Mouse (Mus musculus): Measurements from ENCODE around the gene Rprd1b.

Gene Rprd1b

GRCm38 (mm10) chr2:158121645-158122326, 93.5 kb downstream of the Rprd1b start:
- no peak for DNase-seq (ENCODE audit: low spot score in 2 of 2)

- no peak for DNase-seq (ENCODE audit: low spot score in 2 of 2)
These were observed 94.5 kb downstream of the Rprd1b start for GRCm38 (mm10) chr2:158122814-158123213.

GRCm38 (mm10) chr2:158127245-158127644, 98.9 kb downstream of the Rprd1b start:
- DNase-seq (ENCODE audit: low spot score in 2 of 2) = no peak

- no peak for DNase-seq (ENCODE audit: low spot score in 2 of 2)
These were observed 99.6 kb downstream of the Rprd1b start for GRCm38 (mm10) chr2:158127872-158128271.

- DNase-seq (ENCODE audit: low spot score in 2 of 2) = no peak
These were observed 100.3 kb downstream of the Rprd1b start for GRCm38 (mm10) chr2:158128461-158129130.

GRCm38 (mm10) chr2:158129291-158130002, 101.2 kb downstream of the Rprd1b start:
- DNase-seq (ENCODE audit: low spot score in 2 of 2) = no peak

GRCm38 (mm10) chr2:158130391-158130986, 102.2 kb downstream of the Rprd1b start:
- DNase-seq (ENCODE audit: low spot score in 2 of 2) = no peak

- DNase-seq (ENCODE audit: low spot score in 2 of 2) = no peak
These were observed 103.0 kb downstream of the Rprd1b start for GRCm38 (mm10) chr2:158131197-158131835.

- DNase-seq (ENCODE audit: low spot score in 2 of 2) = no peak
These were observed 104.0 kb downstream of the Rprd1b start for GRCm38 (mm10) chr2:158132320-158132719.

GRCm38 (mm10) chr2:158133050-158133449, 104.8 kb downstream of the Rprd1b start:
- no peak for DNase-seq (ENCODE audit: low spot score in 2 of 2)

GRCm38 (mm10) chr2:158136205-158136604, 107.9 kb downstream of the Rprd1b start:
- DNase-seq (ENCODE audit: low spot score in 2 of 2) = no peak

GRCm38 (mm10) chr2:158137771-158138170, 109.5 kb downstream of the Rprd1b start:
- no peak for DNase-seq (ENCODE audit: low spot score in 2 of 2)

GRCm38 (mm10) chr2:158138778-158139177, 110.5 kb downstream of the Rprd1b start:
- DNase-seq (ENCODE audit: low spot score in 2 of 2) = no peak

- peak; percentile 35 to 42 for DNase-seq (ENCODE audit: low spot score in 2 of 2)
These were observed 111.3 kb downstream of the Rprd1b start for GRCm38 (mm10) chr2:158139628-158140027.

GRCm38 (mm10) chr2:158140664-158141063, 112.4 kb downstream of the Rprd1b start:
- no peak for DNase-seq (ENCODE audit: low spot score in 2 of 2)

GRCm38 (mm10) chr2:158141271-158141670, 113.0 kb downstream of the Rprd1b start:
- no peak for DNase-seq (ENCODE audit: low spot score in 2 of 2)

GRCm38 (mm10) chr2:158141690-158142440, 113.6 kb downstream of the Rprd1b start:
- no peak for DNase-seq (ENCODE audit: low spot score in 2 of 2)

GRCm38 (mm10) chr2:158142981-158143380, 114.7 kb downstream of the Rprd1b start:
- DNase-seq (ENCODE audit: low spot score in 2 of 2) = no peak

GRCm38 (mm10) chr2:158143816-158144215, 115.5 kb downstream of the Rprd1b start:
- no peak for DNase-seq (ENCODE audit: low spot score in 2 of 2)

GRCm38 (mm10) chr2:158144263-158144662, 116.0 kb downstream of the Rprd1b start:
- no peak for DNase-seq (ENCODE audit: low spot score in 2 of 2)
